Mouse (Mus musculus) kidney, postnatal 4 days (tissue): ENCODE measurements around the gene Fchsd2.

Experiments
- DNase-seq, 2 experiments: peaks; one replicate each; pipeline ENCODE4 v3.0.0; 2021; ENCODE audit warnings: mixed read lengths in 2 of 2

Gene Fchsd2

DNA sequence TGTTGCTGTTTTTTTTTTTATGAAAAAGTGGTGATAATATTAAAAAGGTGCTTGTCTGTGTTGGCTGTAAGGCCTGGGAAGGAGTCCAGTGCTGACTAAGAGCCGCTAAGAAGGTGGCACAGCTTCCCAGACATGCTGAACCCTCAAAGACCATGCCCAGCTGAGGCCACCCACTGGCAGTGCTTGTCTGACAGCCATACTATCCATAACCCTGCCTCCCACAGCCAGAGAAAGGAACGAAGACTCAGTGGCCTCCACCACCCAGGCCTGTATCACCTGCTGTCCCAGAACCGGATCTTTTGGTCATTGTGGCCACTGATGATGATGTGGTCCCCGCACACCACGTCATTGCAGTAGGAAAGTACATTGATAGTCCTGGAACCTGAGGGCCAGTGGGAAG, 198.5 kb downstream of the Fchsd2 start:
- DNase-seq: no peak

DNA sequence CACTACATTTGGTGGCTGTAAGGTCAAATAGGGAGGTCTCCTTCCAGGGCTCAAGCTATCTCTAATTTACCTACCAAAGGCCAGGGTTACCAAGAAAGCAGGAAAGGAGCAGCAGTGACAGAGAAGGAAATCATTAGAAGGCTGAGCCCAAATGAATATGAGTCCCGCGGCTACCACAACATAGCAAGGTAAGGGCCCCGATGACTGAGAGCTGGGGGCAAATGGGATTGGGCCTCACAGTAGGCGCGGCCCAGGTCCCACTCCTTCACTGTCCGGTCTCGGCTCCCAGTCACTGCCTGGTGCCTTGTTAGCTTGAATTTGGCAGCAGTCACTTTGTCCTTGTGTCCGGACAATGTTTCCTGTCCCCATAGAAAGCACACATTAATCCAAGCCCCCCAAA, 199.0 kb downstream of the Fchsd2 start:
- no peak for DNase-seq

DNA sequence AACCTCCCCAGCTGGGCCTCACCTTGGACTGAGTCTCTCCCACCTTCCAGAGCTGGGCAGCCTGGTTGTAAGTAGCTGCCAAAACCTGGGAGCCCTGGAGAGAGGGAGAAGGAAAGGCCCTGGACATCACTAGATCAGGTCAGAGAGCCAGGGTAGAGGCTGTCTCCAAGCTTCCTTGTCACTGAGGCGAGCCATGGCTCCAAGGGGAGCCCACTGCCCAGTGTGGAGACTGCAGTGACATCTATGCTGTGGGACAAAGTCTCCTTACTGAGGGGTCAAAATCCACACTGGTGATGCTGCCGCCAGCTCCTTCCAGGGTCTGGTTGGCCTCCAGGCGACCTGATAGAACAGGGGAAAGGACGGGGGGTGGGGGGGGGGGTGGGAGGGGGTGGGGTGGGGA, 199.4 kb downstream of the Fchsd2 start:
- no peak for DNase-seq

DNA sequence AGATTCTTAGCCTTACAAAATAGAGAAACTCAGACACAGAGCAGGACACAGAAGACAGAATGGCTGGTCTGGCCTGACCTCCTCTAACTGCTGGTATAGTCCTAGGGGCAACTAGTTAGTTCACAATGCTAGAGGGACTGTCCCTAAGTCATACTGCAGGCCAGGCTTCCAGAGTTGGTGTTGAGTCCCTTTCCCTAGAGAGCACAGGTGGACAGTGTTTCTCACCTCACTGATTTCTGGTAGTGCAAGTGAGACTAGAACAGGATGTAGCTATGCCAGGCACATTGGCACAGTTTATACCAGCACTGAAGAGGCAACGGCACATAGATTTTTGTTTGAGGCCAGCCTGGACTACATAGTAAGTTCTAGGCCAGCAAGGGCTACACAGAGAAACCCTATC, 200.0 kb downstream of the Fchsd2 start:
- DNase-seq: no peak

DNA sequence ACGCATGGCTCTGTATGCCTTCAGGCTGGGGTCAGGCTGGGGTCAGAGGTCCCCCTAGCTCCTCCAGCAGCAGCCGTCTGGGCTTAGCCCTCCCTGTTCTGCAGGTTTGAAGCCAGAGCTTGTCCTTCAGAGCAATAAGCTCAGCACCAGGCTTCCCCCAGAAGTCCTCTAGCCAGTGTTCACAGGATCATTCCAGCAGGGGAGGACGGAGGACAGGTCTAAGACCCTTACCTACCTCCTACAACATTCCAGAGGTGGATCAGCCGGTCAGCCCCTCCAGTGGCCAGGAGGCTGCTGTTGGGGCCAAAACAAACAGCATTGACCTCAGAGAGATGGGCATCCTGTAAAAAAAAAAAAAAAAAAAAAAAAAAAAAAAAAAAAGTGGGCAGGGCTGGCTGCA, 200.5 kb downstream of the Fchsd2 start:
- DNase-seq: no peak

DNA sequence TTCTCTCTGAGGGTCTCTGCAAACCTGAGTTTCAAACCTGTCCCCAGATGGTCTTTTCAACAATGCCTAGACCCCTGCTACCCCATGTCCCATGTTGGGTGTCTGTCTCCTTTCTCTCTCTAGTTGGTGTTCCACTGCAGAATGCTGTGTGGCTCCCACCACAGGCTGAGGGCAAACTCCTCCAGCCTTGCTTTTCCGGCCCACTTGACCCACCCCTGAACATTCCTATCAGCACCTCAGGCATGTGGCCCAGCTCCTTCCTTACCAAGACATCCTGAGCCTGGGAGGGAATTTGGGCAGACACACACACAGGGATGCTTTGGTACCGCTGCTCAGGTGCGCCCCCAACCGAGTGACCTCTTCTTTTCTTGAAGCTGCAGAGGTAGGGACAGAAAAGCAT, 200.9 kb downstream of the Fchsd2 start:
- DNase-seq: no peak

DNA sequence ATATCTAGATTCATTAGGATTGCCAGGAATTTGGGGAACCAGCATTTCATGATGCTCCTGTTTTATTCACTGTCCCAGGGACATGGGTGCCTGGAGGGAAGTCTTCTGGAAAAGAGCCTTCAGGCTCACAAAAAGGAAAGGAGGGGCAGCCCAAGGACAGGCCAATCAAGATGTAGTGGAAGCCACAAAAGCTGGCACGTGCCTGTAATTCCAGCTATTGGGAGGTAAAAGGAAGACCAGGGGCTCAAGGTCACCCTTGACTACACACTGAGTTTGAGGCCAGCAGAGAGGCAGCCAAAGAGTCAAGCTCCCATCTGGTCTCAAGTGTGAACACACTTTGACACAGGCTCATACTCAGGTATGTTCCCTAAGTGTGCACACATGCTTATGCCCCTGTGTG, 202.8 kb downstream of the Fchsd2 start:
- no peak for DNase-seq

DNA sequence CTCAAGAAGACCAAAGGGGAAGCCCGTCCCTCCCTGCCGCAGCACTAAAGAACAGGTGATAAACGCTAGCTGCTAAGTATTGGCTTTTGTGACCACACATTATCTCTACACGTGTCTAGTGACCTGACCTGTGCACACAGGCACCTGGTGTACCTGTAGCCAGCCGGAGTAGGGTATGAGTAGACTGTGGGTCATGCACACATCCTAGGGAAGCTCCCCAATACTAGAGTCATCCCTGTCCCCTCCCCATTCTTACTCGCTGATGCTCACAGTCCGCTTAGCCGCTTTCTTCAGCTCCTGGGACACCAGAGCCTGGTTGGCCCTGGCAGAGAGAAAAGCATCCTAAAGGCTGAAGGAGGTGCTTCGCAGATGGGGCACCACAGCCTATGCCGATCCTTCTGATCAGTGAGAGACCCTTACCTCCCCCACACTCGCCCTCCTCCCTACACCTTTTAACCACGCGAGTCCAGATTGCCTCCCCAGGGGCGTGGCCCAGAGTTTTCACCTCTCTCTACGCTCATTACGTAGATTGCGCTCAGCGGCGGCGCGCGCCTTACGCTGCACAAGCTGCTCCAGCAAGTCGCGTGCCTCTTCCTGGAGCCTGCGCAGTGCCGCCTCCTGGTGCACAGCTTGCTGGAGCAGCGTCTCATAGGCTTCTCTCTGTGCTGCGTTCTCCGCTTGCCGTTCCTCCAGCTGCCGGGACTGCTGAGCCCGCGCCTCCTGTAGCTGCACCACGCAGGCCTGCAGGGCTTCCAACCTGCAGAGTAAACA, 203.8 kb downstream of the Fchsd2 start:
- DNase-seq: peak; percentile 90 to 93

DNA sequence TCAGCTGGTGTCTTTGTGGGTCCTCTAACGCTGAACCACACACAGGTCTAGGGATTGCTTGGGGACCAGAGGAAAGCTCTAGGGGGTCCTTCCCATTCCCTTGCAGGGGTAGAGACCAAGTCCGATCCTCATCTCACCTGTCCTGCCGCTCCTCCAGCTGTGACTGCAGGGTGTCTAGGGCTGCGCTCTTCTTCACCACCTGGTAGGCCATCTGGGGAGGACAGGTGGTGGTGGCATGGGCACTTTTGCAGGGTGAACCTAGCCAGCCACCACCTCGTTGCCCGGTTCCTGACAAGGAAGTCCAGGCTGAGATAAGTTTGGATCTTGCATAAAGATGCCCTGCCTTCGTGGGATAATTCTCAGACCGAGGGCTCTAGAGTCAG, 204.4 kb downstream of the Fchsd2 start:
- no peak for DNase-seq

DNA sequence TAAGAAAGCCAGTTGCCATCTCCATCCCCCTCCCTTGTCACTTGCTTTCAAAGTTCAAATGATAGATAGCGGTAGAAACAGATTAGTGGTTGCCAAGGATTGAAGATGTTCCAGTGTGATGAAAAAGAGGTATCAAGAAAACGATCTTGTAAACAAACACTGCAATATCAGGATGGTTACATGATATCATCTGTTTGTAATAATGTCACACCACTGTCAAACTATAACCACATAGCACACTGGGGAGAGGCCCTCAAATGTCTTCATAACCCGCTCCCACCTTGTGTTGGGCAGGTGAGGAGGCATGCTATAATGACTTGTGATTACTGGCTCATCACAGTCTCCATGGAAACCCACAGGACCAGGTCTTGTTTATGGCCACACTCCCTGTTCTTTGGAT, 205.7 kb downstream of the Fchsd2 start:
- no peak for DNase-seq

DNA sequence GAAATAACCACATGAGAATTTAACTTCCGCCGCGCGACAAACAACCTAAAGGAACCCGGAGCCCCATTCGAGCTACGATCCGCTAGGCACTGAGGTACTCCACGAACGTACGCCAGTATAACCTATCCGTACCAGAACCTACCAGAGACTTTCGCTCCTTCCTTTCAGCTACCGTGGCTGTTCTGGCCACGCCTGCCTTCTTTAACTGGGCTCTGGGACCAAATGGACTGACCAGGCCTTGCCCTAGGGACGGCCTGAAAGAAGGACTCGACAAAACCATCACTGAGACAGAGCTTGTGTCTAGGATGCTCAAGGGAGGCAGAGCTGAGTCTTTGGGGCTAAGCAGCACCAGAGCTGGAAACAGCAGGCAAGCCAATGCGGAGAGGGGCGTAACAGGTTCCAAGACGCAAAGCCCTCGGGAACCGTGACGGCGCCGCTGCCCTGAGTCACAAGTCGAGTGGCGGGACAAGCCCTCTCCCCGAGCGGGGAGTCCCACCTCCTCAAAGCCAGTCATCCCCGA, 208.8 kb downstream of the Fchsd2 start:
- DNase-seq: no peak

DNA sequence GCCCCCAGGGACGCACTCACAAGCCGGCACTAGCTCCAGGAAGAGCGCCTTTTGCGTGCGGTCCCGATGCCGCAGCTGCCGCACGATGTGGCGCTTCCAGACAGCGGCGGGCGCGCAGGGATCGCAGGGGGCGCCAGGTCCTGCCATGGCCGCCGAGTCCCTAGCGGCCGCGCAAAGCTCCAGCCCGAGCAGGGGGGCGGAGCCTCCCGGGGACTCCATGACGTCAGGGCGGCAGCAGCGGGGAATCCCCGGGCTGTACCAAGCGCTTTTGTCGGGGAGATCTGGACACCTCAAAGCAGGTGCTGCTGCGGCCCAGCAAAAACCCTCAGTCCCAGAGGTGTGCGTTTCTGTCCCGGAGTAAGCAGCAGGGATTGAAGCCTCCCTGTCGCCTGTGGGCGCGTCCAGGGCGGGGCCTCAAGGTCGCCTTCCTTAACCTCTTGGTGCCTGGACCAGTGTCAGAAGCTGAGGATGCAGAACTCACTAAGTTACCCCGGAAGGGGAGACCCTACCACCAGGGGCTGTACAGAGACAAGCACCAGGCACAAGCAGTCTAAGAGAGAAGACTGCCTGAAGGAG, 209.3 kb downstream of the Fchsd2 start, which contains the start of gene Atg16l2:
Atg16l2 (minus strand) TSS at position 371 of the 576 bp plus-strand sequence.
- peak; percentile 93 to 96 for DNase-seq

DNA sequence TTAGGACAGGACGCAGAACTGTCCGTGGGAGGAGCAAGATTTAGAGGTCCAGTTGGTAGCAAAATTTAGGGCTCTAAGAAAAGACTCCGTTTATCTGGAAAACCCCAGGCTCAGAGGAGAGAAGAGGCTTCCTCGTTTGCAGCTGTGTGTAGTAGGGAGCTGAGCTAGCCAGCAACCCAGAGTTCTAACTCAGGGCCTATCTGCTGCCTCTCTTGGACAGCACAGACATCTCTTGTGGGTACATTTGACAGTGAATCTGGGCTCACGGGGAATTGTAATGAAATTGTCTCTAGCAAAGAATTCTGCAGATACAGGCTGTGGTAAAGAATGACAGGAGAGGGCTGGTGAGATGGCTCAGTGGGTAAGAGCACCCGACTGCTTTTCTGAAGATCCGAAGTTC, 210.0 kb downstream of the Fchsd2 start:
- DNase-seq: no peak

DNA sequence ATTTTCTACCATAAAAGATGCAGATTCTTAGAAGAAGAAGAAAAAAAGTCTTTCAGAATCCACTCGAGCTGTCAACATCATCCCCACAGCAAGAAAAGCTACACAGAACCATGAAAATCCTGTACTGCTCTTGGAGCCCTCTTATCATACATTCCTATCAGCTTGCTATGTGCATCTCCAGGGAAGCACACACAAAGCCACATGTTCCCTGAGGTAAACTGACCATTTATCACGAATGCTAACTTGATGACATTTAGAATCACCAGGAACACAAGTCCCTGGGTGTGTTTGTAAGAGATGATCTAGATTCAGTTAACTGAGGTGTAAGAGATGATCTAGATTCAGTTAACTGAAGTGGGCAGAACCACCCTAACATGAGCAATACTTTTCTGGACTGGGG, 214.2 kb downstream of the Fchsd2 start:
- no peak for DNase-seq

DNA sequence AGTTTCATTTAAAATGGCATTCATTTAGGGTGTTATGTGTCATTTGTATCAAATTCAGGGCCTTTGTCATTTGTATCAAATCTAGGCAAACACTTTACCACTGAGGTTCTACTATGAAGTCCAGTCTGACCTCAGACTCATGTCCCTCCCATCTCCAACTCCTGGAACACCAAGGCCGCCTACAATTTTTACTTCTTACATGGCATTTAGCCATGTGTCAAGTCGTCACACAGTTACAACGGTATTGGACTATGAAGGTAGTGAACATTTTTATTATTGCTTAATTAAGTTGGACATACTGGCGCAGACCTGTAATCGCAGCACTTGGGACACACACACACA, 217.3 kb downstream of the Fchsd2 start:
- no peak for DNase-seq

DNA sequence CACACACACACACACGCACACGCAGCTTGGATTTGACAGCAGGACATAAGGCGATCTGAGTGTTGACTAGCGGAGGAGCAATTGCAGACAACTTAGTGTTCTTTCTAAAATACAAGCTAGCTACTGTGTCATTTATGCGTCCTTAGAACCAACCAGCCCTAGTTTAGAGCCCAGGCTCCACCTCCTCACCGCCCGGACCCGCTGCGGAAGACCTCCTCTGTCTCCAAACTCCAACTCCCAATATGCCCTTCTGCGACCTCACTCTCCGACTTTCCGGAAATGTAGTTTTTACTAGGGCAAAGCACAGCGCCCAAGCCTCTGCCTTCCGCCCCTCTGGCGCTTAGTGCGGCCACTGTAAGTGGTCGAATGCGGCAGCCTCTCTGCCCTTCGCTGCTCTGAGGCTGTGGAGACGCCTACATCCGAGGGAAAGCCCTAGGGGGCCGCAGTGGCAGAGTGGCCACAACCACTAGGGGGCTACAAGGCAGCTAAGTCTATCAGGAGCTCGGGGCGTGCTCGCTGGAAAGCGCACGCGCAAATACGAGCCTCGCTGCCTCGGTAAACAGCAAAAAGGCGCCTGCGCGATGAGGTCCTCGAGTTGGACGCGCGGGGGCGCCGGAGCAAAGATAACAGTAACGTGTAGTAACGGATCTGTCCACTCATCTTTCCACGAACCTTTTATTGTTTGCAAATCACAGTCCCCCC, 217.8 kb downstream of the Fchsd2 start:
- peak; percentile 97 to 99 for DNase-seq

DNA sequence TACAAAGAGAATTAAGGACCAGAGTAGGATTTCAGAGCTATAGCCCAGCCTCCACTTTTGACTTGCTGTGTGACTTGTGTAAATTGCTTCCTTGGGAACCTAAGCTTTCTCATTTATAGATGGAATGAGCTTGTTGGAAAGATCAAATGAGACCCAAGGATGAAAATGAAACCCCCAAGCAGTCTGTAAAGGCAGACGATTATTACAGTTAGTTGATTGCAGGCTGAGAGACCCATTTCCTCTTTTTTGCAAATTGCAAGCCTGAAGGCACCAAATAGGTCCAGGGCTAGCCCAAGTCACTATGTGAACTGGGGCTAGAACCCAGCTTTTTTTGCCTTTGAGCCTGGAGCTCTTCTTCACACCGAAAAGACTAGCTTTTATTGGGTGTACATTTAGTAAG, 218.4 kb downstream of the Fchsd2 start:
- DNase-seq: no peak

DNA sequence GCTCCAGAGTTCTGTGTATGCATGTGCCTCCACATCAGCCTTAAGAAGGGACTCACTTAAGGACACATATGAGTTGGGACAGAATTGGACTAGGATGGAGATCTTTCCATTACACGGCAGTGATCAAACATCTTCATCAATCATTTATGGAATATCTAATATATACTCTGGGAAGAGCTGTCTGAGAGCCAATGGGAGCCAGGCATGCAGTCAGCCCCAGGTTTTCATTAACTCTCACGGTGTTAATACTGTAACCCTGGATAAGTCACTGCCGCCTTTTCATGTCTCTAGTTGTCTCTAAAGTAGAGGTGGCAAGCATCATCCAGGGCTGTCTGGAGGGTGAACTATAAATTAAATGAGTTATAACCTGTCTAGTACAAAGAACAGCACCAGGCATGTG, 220.4 kb downstream of the Fchsd2 start:
- no peak for DNase-seq

DNA sequence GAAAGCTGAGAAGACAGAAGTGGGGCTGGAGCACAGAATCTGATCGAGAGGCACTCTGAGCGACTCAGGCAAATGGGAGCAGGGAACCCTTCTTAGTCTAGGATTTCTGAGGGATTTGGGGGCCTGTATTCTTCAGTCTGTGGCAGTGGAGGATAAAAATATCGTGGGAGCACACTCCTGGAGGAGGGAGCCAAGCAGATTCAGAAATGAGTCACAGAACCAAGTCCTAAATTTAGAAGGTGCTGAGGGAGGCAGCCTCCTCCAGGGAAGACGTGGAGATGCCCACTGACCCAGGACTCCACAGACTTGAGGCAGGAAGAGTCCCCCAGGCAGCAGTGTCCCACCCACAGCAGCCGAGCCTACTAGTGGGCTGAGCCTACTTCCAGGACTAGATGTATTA, 221.7 kb downstream of the Fchsd2 start:
- no peak for DNase-seq

DNA sequence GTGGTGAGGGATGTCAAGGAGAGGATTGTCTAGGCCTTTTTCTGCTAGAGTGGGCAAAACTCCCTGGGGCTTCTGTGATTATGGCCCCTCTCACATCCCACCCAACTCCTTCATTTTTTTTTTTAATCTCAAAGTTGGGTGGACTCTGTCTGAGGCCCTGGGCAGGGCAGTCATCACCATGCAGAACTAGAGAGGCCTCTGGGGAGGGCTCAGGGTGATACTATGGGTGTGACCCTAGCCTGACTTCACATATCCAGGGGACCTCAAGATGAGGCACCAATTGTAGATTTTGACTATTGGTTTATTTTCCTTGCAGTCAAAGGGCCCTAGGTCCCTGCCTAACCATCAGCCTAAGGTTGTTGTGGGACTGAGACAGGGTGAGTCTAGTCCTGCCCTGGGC, 223.0 kb downstream of the Fchsd2 start:
- DNase-seq: no peak

DNA sequence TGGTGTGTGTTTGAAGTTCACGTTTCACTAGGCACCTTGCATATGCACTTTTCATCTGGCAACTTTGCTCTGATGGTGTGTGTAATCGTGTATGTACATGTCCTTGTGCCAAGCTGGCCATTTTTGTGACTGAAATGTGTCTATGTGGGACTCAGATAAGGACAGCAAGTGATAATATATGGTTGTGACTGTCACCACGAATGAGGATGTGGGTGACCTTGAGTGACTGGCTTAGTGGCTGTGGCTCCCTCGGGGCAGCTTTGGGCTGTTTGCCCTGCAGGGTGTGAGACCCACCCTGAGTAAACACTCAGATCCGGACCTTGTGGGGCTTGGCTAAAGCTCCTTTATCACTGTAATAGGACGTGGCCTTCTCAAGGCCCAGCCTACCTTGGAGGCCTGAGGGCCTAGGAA, 223.9 kb downstream of the Fchsd2 start:
- DNase-seq: no peak

DNA sequence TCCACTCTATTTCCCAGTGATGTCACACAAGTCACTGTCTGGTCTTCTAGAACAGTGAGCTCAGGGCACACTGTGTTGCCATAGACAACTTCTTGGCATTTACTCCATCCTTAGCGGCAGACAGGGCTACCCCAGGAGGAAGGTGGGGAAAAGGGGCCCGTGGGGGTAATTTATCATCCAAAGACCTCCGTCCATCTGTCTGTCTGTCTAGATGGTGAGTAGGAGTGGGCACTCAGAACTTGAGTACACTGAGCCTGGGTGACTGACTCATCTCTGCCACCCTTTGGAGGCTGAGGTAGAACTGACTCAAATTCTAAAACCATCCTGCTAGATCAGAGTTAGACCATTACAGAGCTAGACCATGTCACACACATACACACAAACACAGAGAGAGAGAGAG, 224.4 kb downstream of the Fchsd2 start, which contains the start of gene Stard10:
Stard10 (plus strand) TSS at position 73 of the 400 bp plus-strand sequence.
- no peak for DNase-seq

DNA sequence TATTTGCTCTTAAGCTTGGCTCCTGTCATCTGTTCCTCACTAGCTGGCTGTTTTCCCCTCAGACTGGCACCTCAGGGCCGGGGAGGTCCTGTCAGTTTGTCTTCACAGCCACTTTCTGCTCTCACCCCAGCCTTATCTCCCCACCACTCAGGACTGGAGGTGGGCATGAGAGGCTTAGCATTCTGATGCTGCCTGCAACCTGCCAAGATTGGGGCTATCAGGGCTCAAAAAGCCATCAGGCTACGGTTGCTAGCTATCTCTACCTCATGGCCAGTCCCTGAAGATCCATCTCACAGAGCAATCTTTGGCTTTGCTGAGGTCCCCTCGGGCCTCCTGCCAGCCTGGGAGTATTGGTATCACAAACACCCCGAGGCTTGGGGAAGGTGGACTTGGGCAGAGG, 226.2 kb downstream of the Fchsd2 start:
- DNase-seq: no peak

DNA sequence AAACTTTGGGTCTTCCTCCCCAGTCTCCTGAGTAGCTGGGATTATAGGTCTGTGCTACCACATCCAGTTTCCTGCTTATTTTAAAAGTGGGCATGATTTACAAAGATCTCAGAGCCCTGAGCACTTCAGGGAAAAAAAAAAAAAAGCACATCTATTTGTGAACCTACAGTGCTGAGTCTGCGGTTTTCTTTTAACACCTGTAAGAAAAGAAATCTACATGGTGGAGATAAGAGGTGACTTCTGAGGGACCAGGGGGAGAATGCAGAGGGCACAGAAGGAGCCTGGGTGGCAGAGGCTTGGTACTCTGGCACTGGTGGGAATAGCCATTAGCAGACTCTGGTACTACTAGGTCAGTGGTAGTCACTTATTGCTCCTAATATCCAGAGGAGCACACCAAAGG, 227.1 kb downstream of the Fchsd2 start:
- DNase-seq: no peak
